Comparison of ENCODE assay signal across 8 mouse cellular contexts in the genomic region with DNA sequence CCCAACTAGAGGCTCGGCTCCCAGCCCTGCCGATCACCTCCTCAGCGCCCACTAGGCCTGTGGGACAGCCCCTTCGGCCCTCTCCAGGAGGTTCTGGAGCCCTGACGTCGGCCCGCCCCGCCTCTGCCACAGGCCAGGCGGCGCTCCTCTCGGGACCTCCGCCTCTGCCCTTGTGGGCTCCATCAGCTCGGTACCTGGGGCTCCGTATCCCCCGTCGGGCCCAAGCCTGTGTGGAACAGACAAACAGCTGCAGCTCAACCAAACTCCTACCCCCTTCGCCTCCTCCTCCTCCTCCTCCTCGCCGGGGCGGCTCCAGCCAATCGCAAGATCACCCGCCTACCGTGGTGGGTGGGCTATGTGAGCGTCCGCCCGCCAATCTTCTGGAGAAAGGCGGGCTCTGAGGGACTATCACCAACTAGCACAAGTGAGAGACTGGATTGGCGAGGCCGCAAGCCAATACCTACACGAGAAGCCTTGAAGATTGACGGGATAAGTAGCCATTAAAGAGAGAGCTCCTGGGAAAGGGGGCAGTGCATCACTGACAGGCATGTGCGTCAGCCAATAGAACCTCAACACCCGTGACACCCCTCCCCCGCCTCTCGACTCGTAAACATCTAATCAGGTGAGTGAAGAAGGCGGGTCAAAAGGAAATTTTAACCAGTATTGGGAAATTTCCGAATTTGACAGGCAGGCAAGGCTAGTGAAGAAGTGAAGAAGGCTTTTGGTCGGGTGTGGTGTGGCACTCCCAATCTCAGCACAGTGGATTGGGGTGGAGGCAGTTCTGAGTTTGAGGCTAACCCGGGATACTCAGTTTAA. TPM values are rescaled to one million over a fixed set of nuclear protein-coding genes. Genes with fewer than 3 reads are reported as not detected.
A peak's percentile ranks its signal among the peaks of the same experiment; 100 is the strongest.
DNase-seq lines count a peak whose midpoint lies in the region; ATAC-seq and TF ChIP-seq lines count a peak whose summit lies in the region.

A gene (minus strand): TSS at position 273 of the 816 bp plus-strand sequence.

- in situ Hi-C loops in Patski (cut with MboI; ENCODE audit: low pct_unique_long_range_greater_than_20kb), result no loop called here

- peaks cover 5% of the 10 kb centered on the region; the same call in 1 of the 2 replicates for H3K36me3 ChIP-seq in hindbrain, embryonic 13.5 days

- CTCF ChIA-PET in Patski (lab: Charles Lee), result interaction anchor here (0.9 kb wide), 1 partner anchor 49 kb away, joined by 3 read pairs; a partner anchor contains a TSS

- POLR2A ChIA-PET in Patski (lab: Charles Lee), result interaction anchor here (1.2 kb wide), 1 partner anchor 51 kb away, joined by 4 read pairs; a partner anchor contains a TSS

- peak within 1 kb of the TSS; percentile 73 for H3K4me2 ChIP-seq in hindbrain, embryonic 13.5 days

- H3K9ac ChIP-seq in hindbrain, embryonic 13.5 days, result peak within 1 kb of the TSS; percentile 98

- DNase-seq in Patski (ENCODE audit: low read depth, low spot score), result peak; percentile 99
- DNase-seq in cerebellum, postnatal 14 days, result peak; percentile 98
- DNase-seq in frontal cortex, postnatal 14 days (ENCODE audit: low spot score in 2 of 2), result peak; percentile 100
- DNase-seq in layer of hippocampus, postnatal 25 days (ENCODE audit: extremely low spot score in 1 of 2, low spot score in 1 of 2), result peak; percentile 93 to 98
- peak; percentile 99 for DNase-seq in lung, postnatal 25 days (ENCODE audit: low spot score)
- DNase-seq in retina, embryonic 14.5 days (ENCODE audit: low spot score), result peak; percentile 100
- peak; percentile 94 for DNase-seq in thymus, postnatal 4 days

- WGBS in hindbrain, embryonic 13.5 days, result 1% methylated on average over 40 of the region's 40 CpGs

- peak; percentile 99 for ATAC-seq in Patski
- ATAC-seq in hindbrain, embryonic 13.5 days (ENCODE audit: low FRiP score), result peak; percentile 99

- no peaks in the 10 kb centered on the region for H3K27me3 ChIP-seq in Patski
- no peaks in the 10 kb centered on the region for H3K27me3 ChIP-seq in hindbrain, embryonic 13.5 days

- peaks cover 11% of the 10 kb centered on the region for H3K4me1 ChIP-seq in hindbrain, embryonic 13.5 days (replicated peaks)

- no peaks in the 10 kb centered on the region for H3K9me3 ChIP-seq in hindbrain, embryonic 13.5 days

- peak within 1 kb of the TSS; percentile 97 for H3K27ac ChIP-seq in hindbrain, embryonic 13.5 days

- H3K4me3 ChIP-seq in hindbrain, embryonic 13.5 days, result peak within 1 kb of the TSS; percentile 94

- TF ChIP-seq CTCF in Patski (IDR thresholded peaks at IDR 0.05), result no peak

RNA-seq across cellular contexts. Expression of the gene that starts here (rescaled TPM):
- 93.3 TPM for polyA plus RNA-seq in Patski (2021)
- polyA plus RNA-seq in hindbrain, embryonic 13.5 days (2015; fragmentation: Nextera tagmentation; extraction: Ambion mirVana), result 99.1 and 101 TPM in 2 replicates
- 100 to 1,000 TPM; 130 to 136 TPM for total RNA-seq in layer of hippocampus, postnatal 25 days (2021)

Comparison
In these comparisons a context has a peak if more than half of its experiments do, and no peak if none do; other contexts are left out.
1. Peak in every context shown above with its lines: DNase-seq, ATAC-seq, H3K4me3 ChIP-seq and H3K27ac ChIP-seq.